16 mouse cellular contexts compared by ENCODE assay signal in genomic region chr1:128766894-128767268, GRCm38 (mm10).
DNase-seq lines count a peak whose midpoint lies in the region.
"Had no signal": no experiment of that assay in that cellular context is flagged by ENCODE, and none has a peak within 500 bp of the region (broad histone marks: within the 10 kb centered on the region; RNA-seq: fewer than 3 reads in every experiment).

No protein-coding gene starts in this region.

- WGBS in forebrain, embryonic 10.5 days = 91% methylated on average over 7 of the region's 7 CpGs

- H3K4me3 ChIP-seq in forebrain, embryonic 10.5 days = no peak overlapping the region
- H3K4me3 ChIP-seq: heart, embryonic 13.5 days; hindbrain, embryonic 12.5 days; midbrain, embryonic 13.5 days had no signal

- no peaks in the 10 kb centered on the region for H3K27me3 ChIP-seq in forebrain, embryonic 10.5 days (ENCODE audit: poor library complexity, severe bottlenecking)
- H3K27me3 ChIP-seq: heart, embryonic 13.5 days; hindbrain, embryonic 12.5 days; midbrain, embryonic 13.5 days had no signal

- H3K4me1 ChIP-seq in forebrain, embryonic 10.5 days = peaks cover 8% of the 10 kb centered on the region
- H3K4me1 ChIP-seq: heart, embryonic 13.5 days; hindbrain, embryonic 12.5 days; midbrain, embryonic 13.5 days had no signal

- no peaks in the 10 kb centered on the region for H3K9me3 ChIP-seq in forebrain, embryonic 10.5 days
- H3K9me3 ChIP-seq: heart, embryonic 13.5 days; hindbrain, embryonic 12.5 days; midbrain, embryonic 13.5 days had no signal

- peak; percentile 67 for DNase-seq in heart, adult 11 months
- DNase-seq in heart, adult 18-20 months = no peak
- peak; percentile 55 for DNase-seq in thymus, postnatal 0 days (ENCODE audit: low spot score)
- no peak for DNase-seq in thymus, postnatal 4 days
- peak; percentile 81 for DNase-seq in naive thymus-derived CD4-positive, alpha-beta T cell, adult 2 months (ENCODE audit: low read depth)
- DNase-seq in thymus, postnatal 25 days = peak; percentile 38
- no peak for DNase-seq in kidney, postnatal 4 days
- no peak for DNase-seq in forebrain, embryonic 10.5 days (ENCODE audit: extremely low spot score, low spot score)
- DNase-seq: cerebellum, adult 11 months; embryo, embryonic 11 days; forebrain, postnatal 0 days; gastrocnemius, postnatal 25 days; kidney, adult 2 months had no signal

- H3K27ac ChIP-seq in forebrain, embryonic 10.5 days = no peak overlapping the region
- H3K27ac ChIP-seq: heart, embryonic 13.5 days; hindbrain, embryonic 12.5 days; midbrain, embryonic 13.5 days had no signal

- no peaks in the 10 kb centered on the region for H3K36me3 ChIP-seq in forebrain, embryonic 10.5 days (replicated peaks)
- H3K36me3 ChIP-seq: heart, embryonic 13.5 days; hindbrain, embryonic 12.5 days; midbrain, embryonic 13.5 days had no signal

Comparison
In these comparisons a context has a peak if more than half of its experiments do, and no peak if none do; other contexts are left out.
1. DNase-seq: peak in heart, adult 11 months (single experiment), thymus, postnatal 0 days (single experiment), naive thymus-derived CD4-positive, alpha-beta T cell, adult 2 months (single experiment) and thymus, postnatal 25 days (single experiment); none in heart, adult 18-20 months (0 of 2), thymus, postnatal 4 days (single experiment), kidney, postnatal 4 days (0 of 2) and forebrain, embryonic 10.5 days (single experiment).